Mouse (Mus musculus) hindbrain, embryonic 16.5 days (tissue): ENCODE measurements at regions not wholly inside any gene's neighbourhood (a gene's known extent, or its start where the extent isn't known, plus 50 kb on each side); places are given as distances from the start of the nearest gene placed in this dataset.

ENCODE experiments used
- ATAC-seq: fragments of 200-750 bp; cut with Nextera tagmentation; 2 replicates; pipeline ENCODE4 v1.8.0; 2017; ENCODE audit warnings: moderate TSS enrichment, moderate library complexity
- H3K27ac ChIP-seq: fragments of 300-500 bp; sonication (generic); 2 replicates; pipeline ENCODE4 v1.5.1; 2014; ENCODE audit warnings: low read depth, mild to moderate bottlenecking, control low read depth, low read length, moderate library complexity
- H3K27me3 ChIP-seq: fragments of 300-500 bp; sonication (generic); replicated peaks from 2 replicates; pipeline ENCODE4 v1.6.1; 2014; ENCODE audit warnings: low read length; ENCODE audit not compliant: control insufficient read depth, insufficient read depth
- H3K36me3 ChIP-seq: fragments of 300-500 bp; sonication (generic); 2 replicates; pipeline ENCODE4 v1.6.1; 2014; ENCODE audit warnings: mild to moderate bottlenecking, low read length, moderate library complexity, mixed read lengths; ENCODE audit not compliant: control insufficient read depth, insufficient read depth
- H3K4me1 ChIP-seq: fragments of 300-500 bp; sonication (generic); 2 replicates; pipeline ENCODE4 v1.6.1; 2014; ENCODE audit warnings: low read depth, low read length; ENCODE audit not compliant: control insufficient read depth, insufficient read depth
- H3K4me2 ChIP-seq: fragments of 300-500 bp; sonication (generic); 2 replicates; pipeline ENCODE4 v1.6.1; 2014; ENCODE audit warnings: mild to moderate bottlenecking, low read length, control low read depth, moderate library complexity
- H3K4me3 ChIP-seq: fragments of 300-500 bp; sonication (generic); 2 replicates; pipeline ENCODE4 v1.5.1; 2014; ENCODE audit warnings: mild to moderate bottlenecking, low read length, control low read depth, moderate library complexity
- H3K9ac ChIP-seq: fragments of 300-500 bp; sonication (generic); 2 replicates; pipeline ENCODE4 v1.6.1; 2014; ENCODE audit warnings: low read depth, mild to moderate bottlenecking, control low read depth, low read length, moderate library complexity
- H3K9me3 ChIP-seq: fragments of 300-500 bp; sonication (generic); 2 replicates; pipeline ENCODE4 v1.6.1; 2014; ENCODE audit warnings: mild to moderate bottlenecking, low read length, moderate library complexity; ENCODE audit not compliant: control insufficient read depth
- WGBS: fragments of 180-500 bp; shearing (Covaris S2); extraction: QIAGEN DNeasy Blood & Tissue Kit; methylation state at CpG from one replicate; pipeline ENCODE4 v1.1.7; 2014; 5-methylcytosine and 5-hydroxymethylcytosine counted together

GRCm38 (mm10) chr3:63556741-63557140 is 73.1 kb upstream of the Gm34302 start:
- WGBS: 91% methylated on average over 1 of the region's 1 CpGs
- ATAC-seq: no peak

GRCm38 (mm10) chr3:63554872-63555271 is 71.2 kb upstream of the Gm34302 start:
- 5% methylated on average over 9 of the region's 9 CpGs for WGBS
- no peak overlapping the region for H3K27ac ChIP-seq
- ATAC-seq: peak; percentile 63; the same call in 1 of the 2 replicates

More at GRCm38 (mm10) chr3:63556741-63557140, 73.1 kb upstream of the Gm34302 start:
- H3K4me3 ChIP-seq: no peak overlapping the region
- H3K9ac ChIP-seq: no peak overlapping the region
- H3K9me3 ChIP-seq: no peaks in the 10 kb centered on the region
- no peaks in the 10 kb centered on the region for H3K36me3 ChIP-seq
- no peaks in the 10 kb centered on the region; the same call in 1 of the 2 replicates for H3K4me1 ChIP-seq
- H3K27ac ChIP-seq: no peak overlapping the region
- H3K27me3 ChIP-seq: no peaks in the 10 kb centered on the region
- H3K4me2 ChIP-seq: no peak overlapping the region

GRCm38 (mm10) chr3:63553426-63553825 is 69.7 kb upstream of the Gm34302 start:
- H3K9ac ChIP-seq: no peak overlapping the region
- no peak for ATAC-seq
- H3K9me3 ChIP-seq: no peaks in the 10 kb centered on the region
- no peak overlapping the region for H3K27ac ChIP-seq
- H3K4me1 ChIP-seq: no peaks in the 10 kb centered on the region; the same call in 1 of the 2 replicates
- H3K27me3 ChIP-seq: no peaks in the 10 kb centered on the region
- H3K36me3 ChIP-seq: no peaks in the 10 kb centered on the region
- H3K4me2 ChIP-seq: no peak overlapping the region
- WGBS: 88% methylated on average over 2 of the region's 2 CpGs
- no peak overlapping the region for H3K4me3 ChIP-seq

More at GRCm38 (mm10) chr3:63554872-63555271, 71.2 kb upstream of the Gm34302 start:
- Histone ChIP-seq H3K27me3 (no peaks in the 10 kb centered on the region), H3K4me1 (no peaks in the 10 kb centered on the region; the same call in 1 of the 2 replicates), H3K36me3 (no peaks in the 10 kb centered on the region), H3K4me2 (peak overlapping the region; percentile 16), H3K4me3 (no peak overlapping the region), H3K9me3 (no peaks in the 10 kb centered on the region), H3K9ac (no peak overlapping the region)

GRCm38 (mm10) chr3:63551661-63552060 is 68.0 kb upstream of the Gm34302 start:
- no peaks in the 10 kb centered on the region for H3K27me3 ChIP-seq
- no peaks in the 10 kb centered on the region for H3K36me3 ChIP-seq
- no peak overlapping the region for H3K27ac ChIP-seq
- WGBS: 80% methylated on average over 5 of the region's 5 CpGs
- H3K4me2 ChIP-seq: no peak overlapping the region
- no peaks in the 10 kb centered on the region; the same call in 1 of the 2 replicates for H3K4me1 ChIP-seq
- H3K9ac ChIP-seq: no peak overlapping the region
- H3K4me3 ChIP-seq: no peak overlapping the region
- H3K9me3 ChIP-seq: no peaks in the 10 kb centered on the region
- ATAC-seq: no peak

- Histone ChIP-seq H3K4me1 (no peaks in the 10 kb centered on the region), H3K4me3 (no peak overlapping the region), H3K9me3 (no peaks in the 10 kb centered on the region), H3K4me2 (no peak overlapping the region), H3K36me3 (no peaks in the 10 kb centered on the region), H3K27me3 (no peaks in the 10 kb centered on the region), H3K27ac (no peak overlapping the region), H3K9ac (no peak overlapping the region)
- ATAC-seq: no peak
- WGBS: 60% methylated on average over 4 of the region's 4 CpGs
These were observed 59.1 kb upstream of the Gm34302 start for GRCm38 (mm10) chr3:63542638-63543408.

GRCm38 (mm10) chr3:63538881-63539280 is 55.2 kb upstream of the Gm34302 start:
- no peak overlapping the region for H3K4me2 ChIP-seq
- no peaks in the 10 kb centered on the region for H3K4me1 ChIP-seq
- H3K9ac ChIP-seq: no peak overlapping the region
- WGBS: 60% methylated on average over 2 of the region's 2 CpGs
- H3K9me3 ChIP-seq: no peaks in the 10 kb centered on the region
- no peak overlapping the region for H3K27ac ChIP-seq
- no peaks in the 10 kb centered on the region for H3K36me3 ChIP-seq
- H3K27me3 ChIP-seq: no peaks in the 10 kb centered on the region
- ATAC-seq: no peak
- no peak overlapping the region for H3K4me3 ChIP-seq

- H3K27ac ChIP-seq: no peak overlapping the region
- 49% methylated on average over 2 of the region's 2 CpGs for WGBS
- ATAC-seq: no peak
- H3K4me1 ChIP-seq: no peaks in the 10 kb centered on the region
- H3K36me3 ChIP-seq: no peaks in the 10 kb centered on the region
- H3K4me3 ChIP-seq: no peak overlapping the region
- no peak overlapping the region for H3K4me2 ChIP-seq
- no peaks in the 10 kb centered on the region for H3K27me3 ChIP-seq
- no peak overlapping the region for H3K9ac ChIP-seq
- no peaks in the 10 kb centered on the region for H3K9me3 ChIP-seq
These were observed 50.5 kb upstream of the Gm34302 start for GRCm38 (mm10) chr3:63534141-63534540.
